10 mouse cellular contexts compared by ENCODE assay signal in genomic region chr7:98784369-98784931, GRCm38 (mm10). TPM values are rescaled to one million over a fixed set of nuclear protein-coding genes. Genes with fewer than 3 reads are reported as not detected.
DNase-seq lines count a peak whose midpoint lies in the region; ATAC-seq and TF ChIP-seq lines count a peak whose summit lies in the region.
"Had no signal": no experiment of that assay in that cellular context is flagged by ENCODE, and none has a peak within 500 bp of the region (broad histone marks: within the 10 kb centered on the region; RNA-seq: fewer than 3 reads in every experiment).

No protein-coding gene starts in this region.

- TF ChIP-seq CTCF in forebrain, postnatal 0 days (IDR thresholded peaks at IDR 0.05; ENCODE audit: low read depth) = no peak

- no peaks in the 10 kb centered on the region for H3K27me3 ChIP-seq in forebrain, postnatal 0 days (ENCODE audit: insufficient read depth, low read length)
- H3K27me3 ChIP-seq in hindbrain, embryonic 14.5 days (ENCODE audit: control insufficient read depth, insufficient read depth, low read length) = no peaks in the 10 kb centered on the region
- no peaks in the 10 kb centered on the region for H3K27me3 ChIP-seq in midbrain, embryonic 16.5 days (ENCODE audit: control insufficient read depth, insufficient read depth, low read depth, low read length)

- no peak; the same call in 1 of the 2 replicates for ATAC-seq in forebrain, postnatal 0 days
- ATAC-seq in hindbrain, embryonic 14.5 days (ENCODE audit: low FRiP score) = peak; percentile 57; the same call in 1 of the 2 replicates
- peak; percentile 57; the same call in 1 of the 2 replicates for ATAC-seq in midbrain, embryonic 16.5 days
- no peak for ATAC-seq in granulocyte monocyte progenitor cell, adult 5-6 weeks (replicated peaks; ENCODE audit: poor library complexity, severe bottlenecking)

- no peaks in the 10 kb centered on the region for H3K9me3 ChIP-seq in forebrain, postnatal 0 days (ENCODE audit: low read length)
- H3K9me3 ChIP-seq in hindbrain, embryonic 14.5 days (ENCODE audit: control insufficient read depth, low read length) = no peaks in the 10 kb centered on the region
- H3K9me3 ChIP-seq in midbrain, embryonic 16.5 days (replicated peaks; ENCODE audit: control insufficient read depth, low read length, poor library complexity, severe bottlenecking) = no peaks in the 10 kb centered on the region
- H3K9me3 ChIP-seq: G1E had no signal

- peak overlapping the region; percentile 4; the same call in 1 of the 2 replicates for H3K9ac ChIP-seq in forebrain, postnatal 0 days
- H3K9ac ChIP-seq in hindbrain, embryonic 14.5 days = no peak overlapping the region
- H3K9ac ChIP-seq in midbrain, embryonic 16.5 days (ENCODE audit: low read depth, low read length) = peak overlapping the region; percentile 38; the same call in 1 of the 2 replicates

- 42% methylated on average over 15 of the region's 15 CpGs for WGBS in forebrain, postnatal 0 days
- 46% methylated on average over 15 of the region's 15 CpGs for WGBS in hindbrain, embryonic 14.5 days
- WGBS in midbrain, embryonic 16.5 days = 42% methylated on average over 15 of the region's 15 CpGs

- DNase-seq in kidney, postnatal 10 days = peak; percentile 58
- DNase-seq in kidney, adult 18-20 months = no peak
- DNase-seq in forebrain, postnatal 0 days = no peak
- DNase-seq in hindbrain, embryonic 14.5 days (ENCODE audit: low spot score) = no peak
- no peak for DNase-seq in adrenal gland, postnatal 14 days
- DNase-seq in urinary bladder, adult 18-20 months (ENCODE audit: low spot score in 2 of 2) = no peak

- no peak overlapping the region for H3K4me3 ChIP-seq in forebrain, postnatal 0 days (ENCODE audit: low read depth, low read length)
- no peak overlapping the region for H3K4me3 ChIP-seq in hindbrain, embryonic 14.5 days (replicated peaks; ENCODE audit: low read length)
- H3K4me3 ChIP-seq in midbrain, embryonic 16.5 days (ENCODE audit: low read depth, low read length) = no peak overlapping the region
- H3K4me3 ChIP-seq: erythroblast, embryonic 14.5 days had no signal

- H3K27ac ChIP-seq in forebrain, postnatal 0 days (ENCODE audit: low read depth, low read length) = 0 out of 2 replicates have a peak overlapping the region, but pooled peaks have one; percentile 9
- peak overlapping the region; percentile 52; the same call in 1 of the 2 replicates for H3K27ac ChIP-seq in hindbrain, embryonic 14.5 days
- peak overlapping the region; percentile 51 for H3K27ac ChIP-seq in midbrain, embryonic 16.5 days (ENCODE audit: low read length)

- H3K4me2 ChIP-seq in forebrain, postnatal 0 days (ENCODE audit: low read depth) = no peak overlapping the region; the same call in 1 of the 2 replicates
- H3K4me2 ChIP-seq in hindbrain, embryonic 14.5 days (replicated peaks) = 0 out of 2 replicates have a peak overlapping the region, but pooled peaks have one; percentile 8
- H3K4me2 ChIP-seq in midbrain, embryonic 16.5 days (ENCODE audit: low read length) = no peak overlapping the region

- no peaks in the 10 kb centered on the region for H3K36me3 ChIP-seq in forebrain, postnatal 0 days (ENCODE audit: insufficient read depth)
- no peaks in the 10 kb centered on the region for H3K36me3 ChIP-seq in hindbrain, embryonic 14.5 days (replicated peaks; ENCODE audit: control insufficient read depth, insufficient read depth)
- no peaks in the 10 kb centered on the region for H3K36me3 ChIP-seq in midbrain, embryonic 16.5 days (ENCODE audit: control insufficient read depth, insufficient read depth, low read length)
- H3K36me3 ChIP-seq: G1E had no signal

- 0 out of 2 replicates have a peak, but pooled peaks cover 9% of the 10 kb centered on the region for H3K4me1 ChIP-seq in forebrain, postnatal 0 days (ENCODE audit: insufficient read depth)
- H3K4me1 ChIP-seq in hindbrain, embryonic 14.5 days (replicated peaks; ENCODE audit: control insufficient read depth, insufficient read depth, low read length) = peaks cover 13% of the 10 kb centered on the region
- H3K4me1 ChIP-seq in midbrain, embryonic 16.5 days (ENCODE audit: control insufficient read depth, insufficient read depth, low read length) = peaks cover 14% of the 10 kb centered on the region

RNA-seq across cellular contexts. Expression of gene Wnt11, which starts 50.5 kb away (rescaled TPM):
- total RNA-seq in forebrain, postnatal 0 days (2014; rRNA removed) = 3.3 and 4.6 TPM in 2 replicates
- polyA plus RNA-seq in forebrain, postnatal 0 days (2015; fragmentation: Nextera tagmentation; extraction: Ambion mirVana) = 0.86 and 1.1 TPM in 2 replicates
- 2.0 and 2.3 TPM in 2 replicates for polyA plus RNA-seq in hindbrain, embryonic 14.5 days (2014; fragmentation: Nextera tagmentation; extraction: Ambion mirVana)
- polyA plus RNA-seq in midbrain, embryonic 16.5 days (2015; fragmentation: Nextera tagmentation; extraction: Ambion mirVana) = 1.0 and 1.2 TPM in 2 replicates
- 1.8 and 7.4 TPM in 2 replicates for total RNA-seq in adrenal gland, postnatal 14 days (2021)
- total RNA-seq in granulocyte monocyte progenitor cell, adult 5-6 weeks (2014; fragmentation: Nextera tagmentation) = not detected in 2 replicates
- not detected in 2 replicates for total RNA-seq in granulocyte monocyte progenitor cell, adult 5-6 weeks (2017)
- total RNA-seq: G1E had no signal
- polyA plus RNA-seq: erythroblast, embryonic 14.5 days; G1E had no signal

Comparison
In these comparisons a context has a peak if more than half of its experiments do, and no peak if none do; other contexts are left out.
1. ATAC-seq: peak in hindbrain, embryonic 14.5 days (single experiment) and midbrain, embryonic 16.5 days (single experiment); none in forebrain, postnatal 0 days (single experiment) and granulocyte monocyte progenitor cell, adult 5-6 weeks (single experiment).
2. Peak in every context shown above with its lines, with median percentiles within 50 percentile points of each other: H3K27ac ChIP-seq.